Mouse (Mus musculus) c-Kit-positive CD71-positive TER-119-positive erythroid progenitor cells, embryonic 14.5 days (primary cell): ENCODE data around the gene Olfr921.

Source experiments
- DNase-seq: peaks from one replicate; pipeline ENCODE4 v3.0.0-alpha.2; 2013; ENCODE audit warnings: low spot score

Olfr921 gene

GRCm38 (mm10) chr9:38772768-38773167 lies at the start of gene Olfr921:
TSS of gene Olfr921 (plus strand) at chr9:38773068.
- no peak for DNase-seq

- DNase-seq: no peak
These were observed 48.8 kb upstream of the Olfr921 start for GRCm38 (mm10) chr9:38724044-38724443.

- DNase-seq: no peak
These were observed 44.6 kb upstream of the Olfr921 start for GRCm38 (mm10) chr9:38728218-38728617.

- DNase-seq: no peak
These were observed 31.5 kb upstream of the Olfr921 start for GRCm38 (mm10) chr9:38741408-38741807.

GRCm38 (mm10) chr9:38744619-38745315 lies 28.1 kb upstream of the Olfr921 start:
- peak; percentile 35 for DNase-seq

GRCm38 (mm10) chr9:38751999-38752398 lies 20.9 kb upstream of the Olfr921 start, which contains the start of gene Olfr920:
TSS of gene Olfr920 (plus strand) at chr9:38752299.
- DNase-seq: no peak

GRCm38 (mm10) chr9:38792689-38793088 lies 19.8 kb downstream of the Olfr921 start:
- no peak for DNase-seq

- no peak for DNase-seq
These were observed 32.8 kb downstream of the Olfr921 start for GRCm38 (mm10) chr9:38805696-38806095.

GRCm38 (mm10) chr9:38814314-38814713 lies 41.4 kb downstream of the Olfr921 start, which contains the start of gene Olfr922:
TSS of gene Olfr922 (plus strand) at chr9:38814614.
- DNase-seq: no peak

- DNase-seq: no peak
These were observed 42.7 kb downstream of the Olfr921 start for GRCm38 (mm10) chr9:38815458-38815986.

- no peak for DNase-seq
These were observed 53.4 kb downstream of the Olfr921 start, which contains the start of gene Olfr923 for GRCm38 (mm10) chr9:38826245-38826644. TSS of gene Olfr923 (plus strand) at chr9:38826545.
